Mouse (Mus musculus): ENCODE measurements around the gene Pcdh7. TPM values are rescaled to one million over a fixed set of nuclear protein-coding genes. Genes with fewer than 3 reads are reported as not detected.

Pcdh7 gene
- polyA plus RNA-seq, 1 experiment from 2014 or later, result 20.7 TPM

DNA sequence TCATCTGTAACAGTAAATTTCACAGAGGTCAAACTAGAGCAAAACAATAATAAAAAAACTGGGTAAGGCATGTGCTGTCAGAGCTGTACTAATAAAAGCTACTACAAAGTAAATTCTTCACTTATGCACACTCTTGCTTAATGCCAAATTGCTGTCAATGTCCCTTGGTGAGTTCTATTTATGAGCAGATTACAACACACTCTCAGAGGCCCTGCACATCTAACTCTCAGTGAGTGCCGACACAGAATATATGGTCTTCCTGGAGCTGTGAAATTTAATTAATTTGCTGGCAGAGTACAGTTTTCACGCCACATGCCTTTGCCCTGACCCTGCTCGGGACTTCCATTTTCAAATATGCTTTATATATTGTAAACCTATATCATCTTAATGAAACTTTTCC is 227.7 kb downstream of the Pcdh7 start:
- Histone ChIP-seq H3K4me3 (no peak overlapping the region), H3K36me3 (no peaks in the 10 kb centered on the region), H3K27ac (replicated peaks) (no peak overlapping the region), H3K9me3 (no peaks in the 10 kb centered on the region), H3K4me1 (replicated peaks) (peaks cover 4% of the 10 kb centered on the region), H3K9ac (no peak overlapping the region), H3K4me2 (no peak overlapping the region), H3K27me3 (no peaks in the 10 kb centered on the region)
- 29% methylated on average over 3 of the region's 3 CpGs for WGBS
- ATAC-seq (ENCODE audit: low read depth), result peak; percentile 56

DNA sequence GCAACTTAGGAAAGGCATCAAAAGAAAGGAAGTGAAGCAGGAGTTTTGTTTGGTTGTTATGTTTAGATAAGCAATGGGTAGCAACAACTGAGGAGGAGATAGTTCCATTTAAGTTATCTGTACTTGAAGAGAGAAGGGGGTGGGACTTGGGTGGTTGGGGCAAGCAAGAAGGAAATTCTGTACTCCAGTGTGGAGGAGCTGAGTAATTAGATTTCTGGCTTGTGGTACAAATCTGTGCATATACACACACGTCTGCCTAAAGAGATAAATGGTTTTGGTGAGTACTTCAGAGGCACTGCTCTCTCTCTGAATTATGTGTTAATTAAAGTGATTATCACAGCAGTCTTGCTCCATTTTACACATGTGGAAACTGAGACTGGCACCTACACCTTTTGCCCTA is 241.6 kb downstream of the Pcdh7 start:
- H3K9ac ChIP-seq, result no peak overlapping the region
- WGBS, result 57% methylated on average over 1 of the region's 1 CpGs
- H3K27ac ChIP-seq (replicated peaks), result no peak overlapping the region
- H3K9me3 ChIP-seq, result no peaks in the 10 kb centered on the region
- H3K36me3 ChIP-seq, result no peaks in the 10 kb centered on the region
- no peak overlapping the region for H3K4me2 ChIP-seq
- 0 out of 2 replicates have a peak, but pooled peaks cover 4% of the 10 kb centered on the region for H3K4me1 ChIP-seq (replicated peaks)
- no peak for ATAC-seq (ENCODE audit: low read depth)
- no peaks in the 10 kb centered on the region for H3K27me3 ChIP-seq
- H3K4me3 ChIP-seq, result no peak overlapping the region

DNA sequence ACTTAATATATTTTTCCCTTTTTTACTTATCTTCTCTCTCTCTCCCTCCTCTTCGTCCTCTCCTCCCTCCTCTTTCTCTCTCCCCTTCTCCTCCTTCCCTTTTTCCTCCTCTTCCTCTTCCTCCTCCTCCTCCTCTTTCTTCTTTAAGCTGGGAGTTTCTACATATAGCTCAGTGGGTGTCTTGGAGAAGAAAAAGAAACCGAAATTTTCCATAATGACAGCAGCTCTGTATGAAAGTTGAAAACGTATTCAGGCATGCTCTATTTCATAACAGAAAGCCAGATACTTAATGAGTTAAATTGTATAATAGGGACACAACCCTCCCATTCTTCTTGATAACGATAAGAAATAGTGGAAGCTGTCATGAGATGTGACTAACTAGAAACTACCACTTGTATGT is 246.0 kb downstream of the Pcdh7 start:
- no peak overlapping the region for H3K4me3 ChIP-seq
- H3K4me2 ChIP-seq, result no peak overlapping the region
- no peak for ATAC-seq (ENCODE audit: low read depth)
- no peaks in the 10 kb centered on the region for H3K9me3 ChIP-seq
- H3K9ac ChIP-seq, result no peak overlapping the region
- 85% methylated on average over 4 of the region's 4 CpGs for WGBS
- H3K4me1 ChIP-seq (replicated peaks), result 0 out of 2 replicates have a peak, but pooled peaks cover 4% of the 10 kb centered on the region
- no peak overlapping the region for H3K27ac ChIP-seq (replicated peaks)
- H3K36me3 ChIP-seq, result no peaks in the 10 kb centered on the region
- no peaks in the 10 kb centered on the region for H3K27me3 ChIP-seq

DNA sequence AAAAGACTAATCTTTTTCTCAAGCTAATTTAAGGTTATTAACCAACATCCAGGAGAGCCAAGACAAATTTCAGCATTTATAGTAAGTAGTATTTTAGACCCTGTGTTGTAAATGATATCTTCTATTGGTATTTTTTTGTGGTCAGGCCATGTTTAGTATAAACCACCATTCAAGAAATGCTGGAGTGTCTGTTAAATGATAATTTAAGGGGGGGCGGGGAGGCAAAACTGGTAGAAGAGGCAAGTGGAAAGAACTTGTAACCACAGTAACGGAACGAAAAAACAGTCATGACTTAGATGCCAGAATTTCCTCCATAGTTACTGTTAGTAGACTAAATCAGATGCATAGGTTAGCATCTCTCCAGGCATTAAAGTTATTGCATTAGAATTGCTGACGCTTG is 246.4 kb downstream of the Pcdh7 start:
- no peak overlapping the region for H3K27ac ChIP-seq (replicated peaks)
- H3K4me2 ChIP-seq, result no peak overlapping the region
- H3K9me3 ChIP-seq, result no peaks in the 10 kb centered on the region
- no peaks in the 10 kb centered on the region for H3K4me1 ChIP-seq (replicated peaks)
- no peak overlapping the region for H3K4me3 ChIP-seq
- H3K9ac ChIP-seq, result no peak overlapping the region
- 87% methylated on average over 4 of the region's 4 CpGs for WGBS
- no peaks in the 10 kb centered on the region for H3K36me3 ChIP-seq
- ATAC-seq (ENCODE audit: low read depth), result no peak
- no peaks in the 10 kb centered on the region for H3K27me3 ChIP-seq

DNA sequence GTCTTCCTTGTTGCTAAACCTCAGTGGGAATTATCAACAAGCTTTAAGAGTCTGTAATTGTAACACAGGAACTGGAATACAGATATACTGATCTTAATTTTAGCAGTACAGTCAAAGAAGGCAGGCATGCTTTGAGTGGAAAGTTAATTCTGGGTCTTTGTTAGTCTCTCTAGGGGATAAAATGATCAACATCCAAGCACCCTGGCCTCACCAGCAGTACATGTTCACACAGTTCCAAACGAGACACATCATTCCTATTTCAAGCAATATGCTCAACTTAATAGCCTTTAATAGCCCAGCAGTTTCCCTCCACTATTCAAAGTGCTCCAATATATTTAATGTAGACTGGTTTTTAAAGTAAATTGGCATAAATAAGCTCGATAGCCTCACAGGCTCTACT is 275.8 kb downstream of the Pcdh7 start:
- Histone ChIP-seq H3K9ac (no peak overlapping the region), H3K27me3 (no peaks in the 10 kb centered on the region), H3K9me3 (no peaks in the 10 kb centered on the region), H3K4me3 (no peak overlapping the region), H3K36me3 (no peaks in the 10 kb centered on the region), H3K4me1 (replicated peaks) (no peaks in the 10 kb centered on the region), H3K27ac (replicated peaks) (no peak overlapping the region), H3K4me2 (no peak overlapping the region)
- no peak for ATAC-seq (ENCODE audit: low read depth)
- WGBS, result 71% methylated on average over 2 of the region's 2 CpGs

DNA sequence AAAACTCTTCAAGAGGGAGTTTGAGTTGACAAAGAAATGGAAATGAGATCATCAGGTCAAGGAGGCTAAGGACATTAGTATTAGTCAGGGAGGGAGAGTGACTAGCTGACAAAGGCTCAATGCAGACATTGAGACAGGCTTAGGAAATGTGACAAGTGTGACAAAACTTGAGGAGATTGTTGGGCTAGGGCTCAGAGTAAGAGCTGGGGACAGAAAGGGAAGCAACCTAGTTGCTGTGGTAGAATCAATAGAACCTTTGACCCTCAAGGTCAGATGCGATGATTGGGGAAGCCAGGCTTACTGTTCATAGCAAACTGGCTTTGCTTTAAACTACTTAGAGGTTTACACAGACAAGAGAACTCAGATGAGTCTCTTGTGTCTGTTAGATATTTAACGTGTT is 303.6 kb downstream of the Pcdh7 start:
- Histone ChIP-seq H3K4me2 (no peak overlapping the region), H3K36me3 (no peaks in the 10 kb centered on the region), H3K27ac (replicated peaks) (no peak overlapping the region), H3K9ac (no peak overlapping the region), H3K27me3 (no peaks in the 10 kb centered on the region), H3K4me1 (replicated peaks) (peaks cover 8% of the 10 kb centered on the region; the same call in 1 of the 2 replicates), H3K9me3 (no peaks in the 10 kb centered on the region), H3K4me3 (no peak overlapping the region)
- 86% methylated on average over 2 of the region's 2 CpGs for WGBS
- ATAC-seq (ENCODE audit: low read depth), result no peak

DNA sequence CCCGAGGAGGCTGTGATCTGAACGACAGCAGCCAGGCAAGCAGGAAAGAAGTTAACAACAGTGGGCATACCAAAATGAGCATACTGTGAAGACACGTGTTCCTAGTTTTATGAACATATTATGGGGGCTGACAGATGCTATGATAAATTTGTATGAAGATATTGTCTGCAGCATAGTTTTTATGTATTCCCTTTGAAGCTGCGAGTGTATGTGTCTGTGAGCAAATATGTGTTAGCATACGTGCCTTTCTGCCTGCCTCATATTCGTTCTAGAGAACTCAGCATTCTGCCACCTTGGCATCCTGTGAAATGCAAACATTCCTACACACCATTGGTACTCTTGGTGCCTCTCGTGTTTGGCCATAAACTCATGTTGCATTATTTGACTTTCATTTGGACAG is 307.4 kb downstream of the Pcdh7 start:
- Histone ChIP-seq H3K36me3 (no peaks in the 10 kb centered on the region), H3K4me1 (replicated peaks) (peaks cover 8% of the 10 kb centered on the region; the same call in 1 of the 2 replicates), H3K27me3 (no peaks in the 10 kb centered on the region), H3K4me3 (no peak overlapping the region), H3K9me3 (no peaks in the 10 kb centered on the region), H3K9ac (no peak overlapping the region), H3K27ac (replicated peaks) (0 out of 2 replicates have a peak overlapping the region, but pooled peaks have one; percentile 28), H3K4me2 (no peak overlapping the region)
- ATAC-seq (ENCODE audit: low read depth), result no peak
- WGBS, result 77% methylated on average over 7 of the region's 7 CpGs

DNA sequence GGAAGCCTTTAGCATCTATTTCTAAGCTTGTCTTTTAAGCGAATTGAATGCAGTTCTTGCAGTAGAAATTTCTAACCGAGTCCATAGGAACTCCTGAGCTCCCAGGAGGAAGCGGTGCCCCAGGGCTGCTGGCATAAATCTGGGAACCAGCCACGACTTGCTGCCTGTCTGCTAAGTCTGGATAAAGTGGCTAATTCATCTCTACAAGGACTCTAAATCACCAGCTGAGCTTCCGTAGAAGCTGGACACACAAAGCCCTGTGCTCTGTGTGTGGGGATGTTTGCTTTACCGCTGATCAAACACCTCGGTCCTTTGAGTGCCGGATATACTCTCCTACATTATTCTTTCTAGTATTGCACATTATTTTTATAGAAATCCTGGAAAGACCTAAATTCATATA is 308.0 kb downstream of the Pcdh7 start:
- no peaks in the 10 kb centered on the region for H3K9me3 ChIP-seq
- WGBS, result 17% methylated on average over 8 of the region's 8 CpGs

DNA sequence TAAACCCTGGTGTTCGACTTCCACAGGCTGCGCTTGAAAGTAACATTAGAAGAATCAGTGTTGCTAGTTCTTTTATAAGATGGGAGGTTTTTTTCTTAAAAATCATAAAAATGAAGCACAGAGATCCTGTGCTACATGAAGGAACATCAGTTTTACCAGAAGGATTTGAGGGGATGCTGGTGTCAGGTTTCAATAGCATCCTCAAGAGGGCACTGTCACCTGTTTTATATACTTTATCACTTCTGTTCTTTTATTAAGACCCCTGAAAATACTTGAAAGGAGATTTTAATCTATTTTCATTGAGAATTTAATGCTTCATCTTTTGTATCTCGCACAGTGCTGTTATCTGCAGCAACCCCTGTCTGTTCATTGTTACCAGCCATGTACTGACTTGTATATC is 322.1 kb downstream of the Pcdh7 start:
- H3K4me1 ChIP-seq (replicated peaks), result no peaks in the 10 kb centered on the region
- no peak overlapping the region for H3K4me2 ChIP-seq
- 70% methylated on average over 3 of the region's 3 CpGs for WGBS
- H3K27ac ChIP-seq (replicated peaks), result no peak overlapping the region
- no peak for ATAC-seq (ENCODE audit: low read depth)
- no peaks in the 10 kb centered on the region for H3K9me3 ChIP-seq
- H3K27me3 ChIP-seq, result no peaks in the 10 kb centered on the region
- H3K4me3 ChIP-seq, result no peak overlapping the region
- H3K36me3 ChIP-seq, result no peaks in the 10 kb centered on the region
- H3K9ac ChIP-seq, result no peak overlapping the region

More for the DNA sequence above, 308.0 kb downstream of the Pcdh7 start:
- no peak overlapping the region for H3K4me3 ChIP-seq
- H3K36me3 ChIP-seq, result no peaks in the 10 kb centered on the region
- no peak overlapping the region for H3K9ac ChIP-seq
- H3K27me3 ChIP-seq, result no peaks in the 10 kb centered on the region
- peak overlapping the region; percentile 30 for H3K4me2 ChIP-seq
- peaks cover 8% of the 10 kb centered on the region; the same call in 1 of the 2 replicates for H3K4me1 ChIP-seq (replicated peaks)
- peak; percentile 63; the same call in 1 of the 2 replicates for ATAC-seq (ENCODE audit: low read depth)
- 0 out of 2 replicates have a peak overlapping the region, but pooled peaks have one; percentile 28 for H3K27ac ChIP-seq (replicated peaks)

DNA sequence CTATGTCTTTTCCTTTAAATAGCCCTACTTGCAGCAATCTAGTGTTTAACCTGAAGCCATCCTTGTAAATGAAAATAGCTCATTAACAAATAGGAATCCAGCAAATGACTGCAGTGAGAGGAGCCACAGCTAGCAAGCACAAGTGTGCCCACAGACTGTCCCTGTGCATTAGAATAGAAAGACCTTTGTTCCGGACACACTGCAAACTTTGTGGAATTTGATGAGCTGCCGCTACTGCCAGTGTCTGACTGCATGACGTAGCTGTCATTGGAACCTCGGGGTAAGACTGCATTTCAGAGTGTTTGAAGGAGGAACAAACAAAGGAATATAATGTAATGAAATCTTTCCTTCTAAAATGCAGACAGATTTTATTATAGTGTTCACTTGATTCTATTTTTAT is 326.4 kb downstream of the Pcdh7 start:
- H3K27ac ChIP-seq (replicated peaks), result no peak overlapping the region
- WGBS, result 51% methylated on average over 4 of the region's 4 CpGs
- H3K9ac ChIP-seq, result no peak overlapping the region
- H3K4me2 ChIP-seq, result no peak overlapping the region
- no peaks in the 10 kb centered on the region for H3K4me1 ChIP-seq (replicated peaks)
- H3K27me3 ChIP-seq, result no peaks in the 10 kb centered on the region
- H3K9me3 ChIP-seq, result no peaks in the 10 kb centered on the region
- H3K36me3 ChIP-seq, result no peaks in the 10 kb centered on the region
- no peak overlapping the region for H3K4me3 ChIP-seq
- no peak for ATAC-seq (ENCODE audit: low read depth)

DNA sequence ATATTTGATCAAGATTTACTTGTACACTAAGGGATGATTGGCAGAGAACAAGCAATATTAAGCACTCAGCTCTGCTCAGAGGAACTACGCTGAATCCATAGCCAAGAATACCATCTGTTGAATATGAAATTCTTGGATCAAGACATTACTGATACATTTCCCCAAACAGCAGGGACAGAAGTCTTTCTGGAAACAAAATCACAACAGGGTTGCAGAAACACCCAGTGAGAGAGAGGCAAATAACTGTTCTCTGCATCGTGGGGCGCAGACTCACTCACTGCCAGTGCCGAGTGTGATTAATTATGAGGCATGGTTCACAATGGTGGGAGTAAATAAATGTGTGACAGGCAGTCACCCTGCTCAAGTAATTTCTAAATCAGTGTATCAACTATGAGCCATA is 363.3 kb downstream of the Pcdh7 start:
- WGBS, result 57% methylated on average over 4 of the region's 4 CpGs
- H3K27ac ChIP-seq (replicated peaks), result no peak overlapping the region
- no peak overlapping the region for H3K4me2 ChIP-seq
- H3K9me3 ChIP-seq, result no peaks in the 10 kb centered on the region
- no peak overlapping the region for H3K9ac ChIP-seq
- no peaks in the 10 kb centered on the region for H3K4me1 ChIP-seq (replicated peaks)
- no peak for ATAC-seq (ENCODE audit: low read depth)
- H3K4me3 ChIP-seq, result no peak overlapping the region
- no peaks in the 10 kb centered on the region for H3K27me3 ChIP-seq
- H3K36me3 ChIP-seq, result no peaks in the 10 kb centered on the region

DNA sequence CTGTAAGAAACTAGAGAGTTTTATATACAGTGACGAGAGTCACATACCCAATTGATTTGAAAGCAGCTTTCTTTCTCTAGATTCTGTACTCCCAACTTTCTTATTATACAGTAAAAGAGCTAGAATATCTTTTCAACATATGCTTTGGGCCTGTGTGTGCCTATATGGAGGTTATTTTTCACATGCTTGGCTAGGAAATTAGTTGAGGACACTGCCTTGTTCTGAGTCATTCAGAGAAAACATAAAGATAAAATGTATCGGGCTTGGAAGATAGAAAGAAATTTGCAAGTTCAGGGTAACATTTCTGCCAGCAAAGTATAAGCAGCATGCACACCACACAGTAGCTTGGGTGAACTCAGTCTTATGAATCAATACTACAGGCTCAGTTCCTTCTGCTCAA is 364.5 kb downstream of the Pcdh7 start:
- Histone ChIP-seq H3K4me3 (no peak overlapping the region), H3K9ac (no peak overlapping the region), H3K27me3 (no peaks in the 10 kb centered on the region), H3K36me3 (no peaks in the 10 kb centered on the region), H3K4me2 (no peak overlapping the region), H3K9me3 (no peaks in the 10 kb centered on the region), H3K27ac (replicated peaks) (no peak overlapping the region), H3K4me1 (replicated peaks) (no peaks in the 10 kb centered on the region)
- WGBS, result 88% methylated on average over 2 of the region's 2 CpGs
- no peak for ATAC-seq (ENCODE audit: low read depth)

DNA sequence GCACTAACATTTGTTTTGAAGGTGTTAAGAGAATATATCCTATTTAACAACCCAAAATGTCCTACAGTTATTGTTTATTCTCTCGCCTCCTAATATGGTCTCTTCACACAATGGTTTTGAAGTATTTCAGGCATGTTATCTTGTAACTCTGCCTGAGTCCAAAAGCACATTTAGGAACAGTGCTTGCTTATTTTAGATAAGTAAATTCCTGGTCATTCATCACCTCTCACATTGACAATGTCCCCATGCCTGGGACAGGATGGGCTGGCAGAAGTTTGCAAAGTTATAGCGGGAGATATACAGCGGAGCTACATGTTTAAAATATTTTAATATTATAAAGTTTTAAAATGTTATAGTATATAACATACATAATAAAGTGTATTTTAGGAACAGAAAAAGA is 365.3 kb downstream of the Pcdh7 start:
- Histone ChIP-seq H3K4me3 (no peak overlapping the region), H3K9ac (no peak overlapping the region), H3K27ac (replicated peaks) (no peak overlapping the region), H3K9me3 (no peaks in the 10 kb centered on the region), H3K27me3 (no peaks in the 10 kb centered on the region), H3K4me1 (replicated peaks) (no peaks in the 10 kb centered on the region), H3K4me2 (no peak overlapping the region), H3K36me3 (no peaks in the 10 kb centered on the region)
- 94% methylated on average over 3 of the region's 3 CpGs for WGBS
- no peak for ATAC-seq (ENCODE audit: low read depth)

All from neural tube, embryonic 13.5 days (tissue).